Mouse (Mus musculus) adrenal gland, postnatal 25 days (tissue): Measurements from ENCODE around the gene Hpcal1. TPM values are rescaled to one million over a fixed set of nuclear protein-coding genes. Genes with fewer than 3 reads are reported as not detected.
A peak's percentile ranks its signal among the peaks of the same experiment; 100 is the strongest.

ENCODE experiments used
- DNase-seq: peaks from one replicate; pipeline ENCODE4 v3.0.0; 2021; ENCODE audit warnings: mixed read lengths
- total RNA-seq: library from RNA; stranded (reverse); gene quantifications from 2 replicates; pipeline ENCODE4 v1.2.3, GENCODE M21; 2021

Hpcal1 gene
- total RNA-seq, 1 experiment from 2014 or later = 17.2 TPM

- no peak for DNase-seq
These were observed 25.2 kb downstream of the Hpcal1 start for GRCm38 (mm10) chr12:17715720-17716478.

GRCm38 (mm10) chr12:17717257-17717656, 26.6 kb downstream of the Hpcal1 start:
- no peak for DNase-seq

GRCm38 (mm10) chr12:17718146-17718545, 27.5 kb downstream of the Hpcal1 start:
- DNase-seq = no peak

- no peak for DNase-seq
These were observed 30.4 kb downstream of the Hpcal1 start for GRCm38 (mm10) chr12:17721058-17721457.

- DNase-seq = no peak
These were observed 32.0 kb downstream of the Hpcal1 start for GRCm38 (mm10) chr12:17722452-17723181.

GRCm38 (mm10) chr12:17723182-17723570, 32.5 kb downstream of the Hpcal1 start:
- DNase-seq = no peak

GRCm38 (mm10) chr12:17723999-17724398, 33.3 kb downstream of the Hpcal1 start:
- no peak for DNase-seq

GRCm38 (mm10) chr12:17724412-17725090, 33.9 kb downstream of the Hpcal1 start:
- DNase-seq = no peak

- no peak for DNase-seq
These were observed 34.9 kb downstream of the Hpcal1 start for GRCm38 (mm10) chr12:17725592-17725991.

GRCm38 (mm10) chr12:17726576-17727320, 36.1 kb downstream of the Hpcal1 start:
- no peak for DNase-seq

- no peak for DNase-seq
These were observed 37.2 kb downstream of the Hpcal1 start for GRCm38 (mm10) chr12:17727676-17728339.

- DNase-seq = no peak
These were observed 38.7 kb downstream of the Hpcal1 start for GRCm38 (mm10) chr12:17729211-17729900.

- DNase-seq = no peak
These were observed 41.4 kb downstream of the Hpcal1 start for GRCm38 (mm10) chr12:17732006-17732405.

GRCm38 (mm10) chr12:17732546-17732945, 41.9 kb downstream of the Hpcal1 start:
- no peak for DNase-seq

GRCm38 (mm10) chr12:17733114-17733904, 42.7 kb downstream of the Hpcal1 start:
- no peak for DNase-seq

- no peak for DNase-seq
These were observed 45.7 kb downstream of the Hpcal1 start for GRCm38 (mm10) chr12:17736396-17736795.

- DNase-seq = no peak
These were observed 46.4 kb downstream of the Hpcal1 start for GRCm38 (mm10) chr12:17736859-17737577.

- DNase-seq = no peak
These were observed 47.2 kb downstream of the Hpcal1 start for GRCm38 (mm10) chr12:17737808-17738207.

GRCm38 (mm10) chr12:17738473-17738872, 47.8 kb downstream of the Hpcal1 start:
- DNase-seq = peak; percentile 27

- no peak for DNase-seq
These were observed 49.6 kb downstream of the Hpcal1 start for GRCm38 (mm10) chr12:17740226-17740625.
